ENCODE assay signal across 18 mouse cellular contexts in genomic region chr1:151088535-151089125, GRCm38 (mm10).
DNase-seq lines count a peak whose midpoint lies in the region; ATAC-seq lines count a peak whose summit lies in the region.
"Had no signal": no experiment of that assay in that cellular context is flagged by ENCODE, and none has a peak within 500 bp of the region (broad histone marks: within the 10 kb centered on the region; RNA-seq: fewer than 3 reads in every experiment).

No protein-coding gene starts in this region.

- 81% methylated on average over 11 of the region's 11 CpGs for WGBS in heart, embryonic 10.5 days
- 79% methylated on average over 11 of the region's 11 CpGs for WGBS in heart, embryonic 12.5 days
- 70% methylated on average over 11 of the region's 11 CpGs for WGBS in liver, embryonic 15.5 days (ENCODE audit: insufficient replicate concordance)
- 73% methylated on average over 11 of the region's 11 CpGs for WGBS in liver, embryonic 11.5 days
- 67% methylated on average over 11 of the region's 11 CpGs for WGBS in neural tube, embryonic 13.5 days

- H3K4me1 ChIP-seq in heart, embryonic 10.5 days: peaks cover 16% of the 10 kb centered on the region
- H3K4me1 ChIP-seq in heart, embryonic 12.5 days (replicated peaks): peaks cover 7% of the 10 kb centered on the region; the same call in 1 of the 2 replicates
- peaks cover 28% of the 10 kb centered on the region for H3K4me1 ChIP-seq in liver, embryonic 15.5 days (replicated peaks)
- H3K4me1 ChIP-seq in liver, embryonic 11.5 days (replicated peaks; ENCODE audit: control insufficient read depth, insufficient read depth, low read length): peaks cover 9% of the 10 kb centered on the region; the same call in 1 of the 2 replicates
- H3K4me1 ChIP-seq in neural tube, embryonic 13.5 days (replicated peaks): peaks cover 17% of the 10 kb centered on the region

- no peaks in the 10 kb centered on the region for H3K27me3 ChIP-seq in heart, embryonic 10.5 days (ENCODE audit: insufficient read depth, poor library complexity, severe bottlenecking)
- no peaks in the 10 kb centered on the region for H3K27me3 ChIP-seq in heart, embryonic 12.5 days (replicated peaks)
- H3K27me3 ChIP-seq in liver, embryonic 15.5 days: no peaks in the 10 kb centered on the region
- H3K27me3 ChIP-seq in liver, embryonic 11.5 days (replicated peaks; ENCODE audit: control insufficient read depth, insufficient read depth, low read length): no peaks in the 10 kb centered on the region
- no peaks in the 10 kb centered on the region for H3K27me3 ChIP-seq in neural tube, embryonic 13.5 days
- H3K27me3 ChIP-seq: CH12.LX; embryonic facial prominence, embryonic 13.5 days; forebrain, embryonic 12.5 days had no signal

- H3K4me2 ChIP-seq in heart, embryonic 12.5 days: no peak overlapping the region
- H3K4me2 ChIP-seq in liver, embryonic 15.5 days: no peak overlapping the region
- no peak overlapping the region for H3K4me2 ChIP-seq in liver, embryonic 11.5 days
- H3K4me2 ChIP-seq in neural tube, embryonic 13.5 days: no peak overlapping the region
- H3K4me2 ChIP-seq: embryonic facial prominence, embryonic 13.5 days; forebrain, embryonic 12.5 days; heart, embryonic 11.5 days; hindbrain, embryonic 14.5 days had no signal

- DNase-seq in heart, embryonic 10.5 days (ENCODE audit: low spot score): peak; percentile 53
- DNase-seq in liver, embryonic 11.5 days (ENCODE audit: low spot score): no peak
- DNase-seq in neural tube, embryonic 10.5 days (ENCODE audit: extremely low spot score, low spot score): no peak
- DNase-seq: cerebellum, adult 18-20 months; cerebellum, adult 9-11 months; cerebellum, postnatal 36 days; gastrocnemius, adult 2 months; gastrocnemius, postnatal 25 days had no signal

- H3K36me3 ChIP-seq in heart, embryonic 10.5 days: no peaks in the 10 kb centered on the region
- H3K36me3 ChIP-seq in heart, embryonic 12.5 days: no peaks in the 10 kb centered on the region
- H3K36me3 ChIP-seq in liver, embryonic 15.5 days (replicated peaks): no peaks in the 10 kb centered on the region
- no peaks in the 10 kb centered on the region for H3K36me3 ChIP-seq in liver, embryonic 11.5 days (ENCODE audit: control insufficient read depth, insufficient read depth, low read length)
- H3K36me3 ChIP-seq in neural tube, embryonic 13.5 days: no peaks in the 10 kb centered on the region
- H3K36me3 ChIP-seq: embryonic facial prominence, embryonic 13.5 days; forebrain, embryonic 12.5 days; hindbrain, embryonic 10.5 days had no signal

- ATAC-seq in heart, embryonic 12.5 days (ENCODE audit: insufficient number of reproducible peaks, low FRiP score): no peak
- no peak for ATAC-seq in liver, embryonic 15.5 days (ENCODE audit: insufficient read depth)
- ATAC-seq in liver, embryonic 11.5 days (replicated peaks; ENCODE audit: low FRiP score): no peak
- ATAC-seq in neural tube, embryonic 13.5 days (ENCODE audit: low read depth): 0 out of 2 replicates have a peak, but pooled peaks have one; percentile 6
- ATAC-seq: forebrain, embryonic 16.5 days had no signal

- H3K9me3 ChIP-seq in heart, embryonic 10.5 days: no peaks in the 10 kb centered on the region
- H3K9me3 ChIP-seq in heart, embryonic 12.5 days (replicated peaks): no peaks in the 10 kb centered on the region
- H3K9me3 ChIP-seq in liver, embryonic 15.5 days (replicated peaks): no peaks in the 10 kb centered on the region
- no peaks in the 10 kb centered on the region for H3K9me3 ChIP-seq in liver, embryonic 11.5 days (ENCODE audit: control insufficient read depth, low read length)
- no peaks in the 10 kb centered on the region for H3K9me3 ChIP-seq in neural tube, embryonic 13.5 days
- H3K9me3 ChIP-seq: embryonic facial prominence, embryonic 13.5 days; forebrain, embryonic 12.5 days; hindbrain, embryonic 10.5 days had no signal

- no peak overlapping the region for H3K9ac ChIP-seq in heart, embryonic 12.5 days
- no peak overlapping the region for H3K9ac ChIP-seq in liver, embryonic 15.5 days
- no peak overlapping the region for H3K9ac ChIP-seq in liver, embryonic 11.5 days (ENCODE audit: low read depth, low read length)
- no peak overlapping the region for H3K9ac ChIP-seq in neural tube, embryonic 13.5 days
- H3K9ac ChIP-seq: embryonic facial prominence, embryonic 13.5 days; forebrain, embryonic 12.5 days; hindbrain, embryonic 14.5 days had no signal

- H3K4me3 ChIP-seq in heart, embryonic 10.5 days: no peak overlapping the region
- no peak overlapping the region for H3K4me3 ChIP-seq in heart, embryonic 12.5 days
- H3K4me3 ChIP-seq in liver, embryonic 15.5 days (replicated peaks): no peak overlapping the region
- H3K4me3 ChIP-seq in liver, embryonic 11.5 days (ENCODE audit: low read depth, low read length): no peak overlapping the region
- no peak overlapping the region for H3K4me3 ChIP-seq in neural tube, embryonic 13.5 days
- H3K4me3 ChIP-seq: embryonic facial prominence, embryonic 13.5 days; forebrain, embryonic 12.5 days; gastrocnemius, adult 2 months; hindbrain, embryonic 10.5 days had no signal

- H3K27ac ChIP-seq in heart, embryonic 10.5 days: no peak overlapping the region
- no peak overlapping the region for H3K27ac ChIP-seq in heart, embryonic 12.5 days (ENCODE audit: poor library complexity, severe bottlenecking)
- 0 out of 2 replicates have a peak overlapping the region, but pooled peaks have one; percentile 8 for H3K27ac ChIP-seq in liver, embryonic 15.5 days (replicated peaks)
- H3K27ac ChIP-seq in liver, embryonic 11.5 days (ENCODE audit: low read depth, low read length): no peak overlapping the region
- H3K27ac ChIP-seq in neural tube, embryonic 13.5 days (replicated peaks): no peak overlapping the region
- H3K27ac ChIP-seq: embryonic facial prominence, embryonic 13.5 days; forebrain, embryonic 12.5 days; gastrocnemius, adult 2 months; hindbrain, embryonic 10.5 days; hindbrain, embryonic 14.5 days had no signal
